Mouse (Mus musculus) small intestine, adult 2 months (tissue): Measurements from ENCODE around the gene Tmem270.

ENCODE experiments used
- CTCF ChIP-seq: fragments of 200-500 bp; IDR thresholded peaks from 2 replicates; pipeline ENCODE4 v1.5.1; 2012; ENCODE audit warnings: low read depth, mild to moderate bottlenecking, control low read depth, inconsistent platforms, low read length, moderate library complexity, mixed read lengths; ENCODE audit not compliant: insufficient replicate concordance, insufficient read length; ENCODE audit errors: extremely low read depth
- POLR2A ChIP-seq: fragments of 200-500 bp; IDR thresholded peaks from 2 replicates; pipeline ENCODE4 v1.6.1; 2012; ENCODE audit warnings: low read depth, mild to moderate bottlenecking, control low read depth, inconsistent platforms, low read length, moderate library complexity

DNA sequence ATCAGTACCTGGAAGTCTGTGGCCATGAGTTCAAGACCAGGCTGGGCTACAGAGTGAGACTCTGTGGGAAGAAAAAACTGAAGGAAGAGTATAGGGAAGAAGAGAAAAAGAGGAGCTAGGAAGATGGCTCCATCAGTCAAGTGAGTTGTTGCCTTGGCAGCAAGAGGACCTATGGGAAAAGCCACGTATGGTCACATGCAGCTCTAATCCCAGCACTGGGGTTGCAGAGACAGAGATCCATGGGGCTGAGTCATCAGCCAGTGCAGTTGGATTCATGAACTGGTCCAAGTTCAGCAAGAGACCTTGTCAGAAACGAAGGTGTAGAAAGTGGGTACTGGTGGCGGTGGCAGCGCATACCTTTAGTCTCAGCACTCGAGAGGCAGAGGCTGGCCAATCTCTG is 31.3 kb downstream of the Tmem270 start:
- no peak for TF ChIP-seq CTCF
- no peak for TF ChIP-seq POLR2A
